Mouse (Mus musculus) brown adipose tissue, adult 24 weeks (tissue): ENCODE measurements around the gene Cuedc1. TPM values are rescaled to one million over a fixed set of nuclear protein-coding genes. Genes with fewer than 3 reads are reported as not detected.

Experiments used
- H3K27ac ChIP-seq: fragments of 200-500 bp; replicated peaks from 2 replicates; pipeline ENCODE4 v1.5.1; 2012; ENCODE audit warnings: low read depth, mild to moderate bottlenecking, low read length
- H3K4me1 ChIP-seq: fragments of 200-500 bp; 2 replicates; pipeline ENCODE4 v1.6.1; 2012; ENCODE audit warnings: low read length, mixed read lengths; ENCODE audit not compliant: control insufficient read depth, insufficient read depth, insufficient read length
- H3K4me3 ChIP-seq: fragments of 200-500 bp; 2 replicates; pipeline ENCODE4 v1.5.1; 2012; ENCODE audit warnings: low read depth, mild to moderate bottlenecking, low read length, moderate library complexity; ENCODE audit not compliant: insufficient read depth
- polyA plus RNA-seq: library from polyadenylated mRNA; stranded (reverse); fragments of >200 nt; gene quantifications from 2 replicates; pipeline ENCODE4 v1.2.4, GENCODE M21; 2012; ENCODE audit not compliant: missing spikeins, insufficient read depth, insufficient read length

Cuedc1 gene
- polyA plus RNA-seq, 1 experiment, result 7.3 TPM

DNA sequence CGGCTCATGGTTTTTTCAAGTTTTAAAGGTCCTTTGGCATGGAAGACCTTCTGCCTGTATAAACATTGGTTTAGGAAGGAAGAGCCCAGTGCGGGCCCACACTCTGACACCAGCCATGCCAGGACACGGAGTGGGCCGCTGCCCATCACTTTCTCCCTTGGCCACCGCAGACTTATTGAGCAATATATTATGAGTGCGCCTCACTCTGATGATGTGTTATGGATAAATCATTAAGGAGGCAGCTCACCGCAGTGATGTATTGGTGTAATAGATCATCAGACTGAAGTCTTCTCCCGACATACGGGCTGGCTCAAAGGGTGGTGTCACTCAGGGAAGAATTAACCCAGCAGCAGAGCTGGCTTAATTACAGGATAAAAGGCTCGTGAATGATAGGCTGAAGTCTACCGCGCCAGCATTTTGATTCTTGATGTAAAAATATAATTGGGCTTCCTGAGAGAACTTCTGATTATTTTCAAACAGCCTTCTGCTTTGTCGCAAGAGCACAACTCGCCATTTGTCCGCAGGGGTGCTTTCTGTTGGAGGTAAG, 124.1 kb downstream of the Cuedc1 start:
- H3K4me1 ChIP-seq, result no peaks in the 10 kb centered on the region
- no peak overlapping the region for H3K27ac ChIP-seq

DNA sequence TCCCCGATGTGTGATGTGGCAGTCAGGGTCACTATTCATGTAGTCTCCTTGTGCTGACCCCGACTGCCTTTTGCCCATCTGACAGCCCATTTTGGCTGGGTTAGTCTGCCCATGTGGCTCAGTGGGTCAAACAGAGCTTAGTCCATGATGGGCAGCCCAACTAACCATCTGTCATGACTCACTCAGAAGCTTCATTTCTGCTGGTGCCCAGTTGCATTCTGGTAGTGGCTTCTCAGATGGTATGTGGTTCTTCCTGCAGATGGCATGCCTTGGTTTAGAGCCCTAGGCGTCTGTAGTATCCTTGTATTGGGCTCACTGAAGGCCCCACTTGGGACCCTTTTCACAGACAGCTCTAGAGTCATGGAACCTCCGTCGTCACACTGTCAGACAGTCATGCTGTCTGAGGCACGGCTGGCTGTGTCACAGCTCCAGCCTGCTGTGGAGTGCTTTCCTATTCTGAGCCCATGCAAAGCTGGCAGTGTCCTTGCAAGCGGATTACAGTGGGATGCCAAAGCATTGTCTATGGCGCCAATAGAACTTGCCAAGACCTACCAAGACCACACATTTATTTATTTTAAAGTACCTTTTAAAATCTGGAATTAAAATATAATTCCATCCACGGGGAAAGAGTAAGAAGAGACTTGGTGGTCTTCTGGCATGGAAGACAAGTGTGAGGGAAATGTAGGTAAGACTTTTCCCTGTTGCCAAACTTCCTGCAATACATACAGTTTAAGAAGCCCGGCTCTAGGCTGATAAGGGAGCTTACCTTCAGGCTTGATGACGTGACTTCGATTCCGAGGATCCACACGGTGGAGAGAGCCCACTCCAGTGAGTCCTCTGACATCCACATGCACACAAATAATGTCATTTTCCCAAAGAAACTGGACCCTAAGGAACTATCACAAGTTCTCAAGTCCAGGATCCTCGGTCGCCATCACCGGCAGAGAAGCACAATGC, 129.4 kb downstream of the Cuedc1 start:
- Histone ChIP-seq H3K27ac (no peak overlapping the region), H3K4me1 (no peaks in the 10 kb centered on the region), H3K4me3 (no peak overlapping the region)

More for the DNA sequence above, 124.1 kb downstream of the Cuedc1 start:
- H3K4me3 ChIP-seq, result no peak overlapping the region

DNA sequence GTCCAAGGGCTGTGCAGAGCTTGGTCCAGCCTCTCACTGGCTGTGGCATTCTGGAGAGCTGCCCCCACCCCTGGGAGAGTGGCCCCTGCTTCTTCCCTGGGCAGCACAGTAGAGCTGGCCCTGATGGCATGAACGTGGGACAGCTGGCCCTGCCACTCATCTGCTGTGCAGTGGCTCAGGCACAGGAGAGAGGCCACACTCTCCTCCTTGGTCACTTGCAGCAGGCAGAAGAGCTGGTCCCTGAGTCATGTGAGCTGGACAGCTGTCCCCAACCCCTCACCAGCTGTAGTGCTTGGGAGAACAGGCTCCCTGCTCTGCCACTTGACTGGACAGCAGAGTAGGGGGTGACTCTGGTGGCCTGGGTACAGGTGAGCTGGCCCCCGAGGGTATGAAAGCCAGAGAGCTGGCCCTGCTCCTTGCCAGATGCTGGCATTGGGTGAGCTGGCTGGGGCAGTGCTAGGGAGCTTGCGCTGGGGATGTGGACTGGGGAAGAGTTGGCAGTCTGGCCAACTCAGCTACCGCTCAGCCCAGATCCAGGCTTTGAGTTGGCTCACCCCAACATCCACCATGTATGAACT, 133.4 kb downstream of the Cuedc1 start:
- Histone ChIP-seq H3K4me3 (no peak overlapping the region), H3K4me1 (peaks cover 12% of the 10 kb centered on the region), H3K27ac (no peak overlapping the region)

DNA sequence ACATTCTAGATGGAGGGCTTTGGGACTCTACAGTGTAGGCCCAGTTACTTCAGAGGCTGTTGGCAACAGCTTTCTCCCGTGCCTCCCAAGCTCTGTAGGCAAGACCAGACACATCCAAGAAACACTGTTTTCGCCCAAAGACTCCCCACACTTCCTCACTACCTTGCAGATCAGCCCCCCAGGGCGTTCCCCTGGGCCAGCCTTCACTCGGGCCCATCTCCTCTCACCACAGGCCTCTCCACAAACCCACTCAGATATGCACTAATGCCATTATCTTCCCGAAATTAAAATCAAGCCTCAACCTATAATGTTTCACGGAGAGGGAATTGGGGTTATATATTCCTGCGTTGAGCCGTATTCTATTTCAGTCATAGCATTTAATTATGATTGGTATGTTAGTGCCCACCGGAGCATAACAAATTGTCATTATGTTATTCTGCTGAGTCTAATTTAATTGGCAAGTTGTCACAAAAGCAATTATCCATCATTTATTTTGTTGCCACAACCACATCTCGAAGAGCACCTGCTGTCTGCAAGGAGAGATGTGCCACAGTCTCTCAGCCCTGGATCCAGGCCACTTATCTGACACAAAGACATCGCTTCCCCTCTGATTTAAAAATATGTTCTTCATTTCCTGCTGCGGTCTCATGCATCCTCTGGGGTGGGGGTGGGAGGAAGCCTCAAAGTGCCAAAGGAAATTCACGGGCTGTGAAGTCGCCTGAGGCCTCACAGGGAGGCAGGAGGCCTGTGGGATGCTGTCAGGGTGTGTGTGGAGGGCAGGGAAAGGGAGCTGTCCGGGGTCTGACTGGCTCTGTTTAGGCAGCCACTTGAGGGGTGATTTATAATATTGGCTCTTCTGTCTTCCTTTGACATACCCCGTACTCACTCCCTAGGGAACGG, 135.9 kb downstream of the Cuedc1 start:
- H3K27ac ChIP-seq, result peak overlapping the region; percentile 77
- H3K4me1 ChIP-seq, result peaks cover 12% of the 10 kb centered on the region
- peak overlapping the region; percentile 36 for H3K4me3 ChIP-seq

DNA sequence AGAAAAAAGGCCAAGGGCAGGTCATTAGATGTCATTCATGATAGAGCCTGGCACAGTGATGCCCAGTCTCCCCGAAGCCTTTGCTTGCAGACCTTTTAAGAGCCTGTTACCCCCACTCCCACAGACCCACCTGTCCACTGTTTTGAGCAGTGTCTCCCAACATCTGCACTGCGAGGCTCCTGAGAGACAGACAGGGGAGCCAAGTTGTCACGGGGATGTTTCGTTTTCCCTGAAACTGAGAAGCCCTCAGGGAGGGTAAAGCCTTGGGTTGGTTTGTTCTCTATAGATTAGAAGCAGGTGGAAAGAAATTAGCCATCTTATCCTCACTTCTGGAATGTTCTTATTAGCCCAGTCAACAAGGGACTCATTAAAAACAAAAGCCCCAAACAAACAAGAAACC, 136.9 kb downstream of the Cuedc1 start:
- Histone ChIP-seq H3K4me1 (peaks cover 12% of the 10 kb centered on the region), H3K27ac (peak overlapping the region; percentile 73), H3K4me3 (peak overlapping the region; percentile 42)

DNA sequence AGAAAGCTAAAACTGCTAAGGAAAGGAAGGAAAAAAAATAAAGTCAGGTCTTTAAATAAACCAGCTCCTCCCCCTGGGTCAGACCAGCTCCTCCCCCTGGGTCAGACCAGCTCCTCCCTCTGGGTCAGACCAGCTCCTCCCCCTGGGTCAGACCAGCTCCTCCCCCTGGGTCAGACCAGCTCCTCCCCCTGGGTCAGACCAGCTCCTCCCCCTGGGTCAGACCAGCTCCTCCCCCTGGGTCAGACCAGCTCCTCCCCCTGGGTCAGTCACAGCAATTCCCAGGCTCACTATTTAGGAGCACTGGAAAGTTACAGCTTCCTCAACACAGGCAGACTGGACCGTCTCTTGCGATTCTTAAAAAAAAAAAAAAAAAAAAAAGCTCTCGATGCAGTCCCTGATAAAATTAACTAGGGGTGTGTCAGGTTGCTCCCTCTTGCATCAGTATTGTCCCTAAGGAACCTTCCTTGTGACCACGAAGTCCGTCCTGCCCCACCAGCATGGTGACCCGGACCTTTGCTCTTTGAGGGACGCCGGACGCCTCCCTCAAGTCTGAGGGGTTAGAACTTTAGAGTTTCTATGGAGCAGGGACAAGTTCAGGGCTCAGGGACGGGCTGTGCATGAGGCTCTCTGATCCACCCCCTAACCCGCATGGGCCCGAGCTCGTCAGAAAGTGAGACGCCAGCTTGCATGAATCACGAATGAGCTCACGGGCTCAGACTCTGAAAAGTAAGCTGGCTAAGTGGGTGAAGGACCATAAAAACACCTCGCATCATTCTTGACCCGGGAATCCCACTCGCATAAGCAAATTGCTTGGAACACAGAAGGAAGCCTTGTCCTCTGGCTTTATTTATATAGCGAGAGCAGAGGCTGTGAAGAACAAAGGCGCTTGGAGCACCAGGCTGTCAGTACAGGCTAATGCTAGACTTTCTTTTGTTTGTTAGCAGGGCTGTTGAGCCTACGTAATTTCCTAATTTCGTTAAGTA, 137.7 kb downstream of the Cuedc1 start:
- Histone ChIP-seq H3K4me1 (peaks cover 12% of the 10 kb centered on the region), H3K4me3 (peak overlapping the region; percentile 66), H3K27ac (peak overlapping the region; percentile 96)

DNA sequence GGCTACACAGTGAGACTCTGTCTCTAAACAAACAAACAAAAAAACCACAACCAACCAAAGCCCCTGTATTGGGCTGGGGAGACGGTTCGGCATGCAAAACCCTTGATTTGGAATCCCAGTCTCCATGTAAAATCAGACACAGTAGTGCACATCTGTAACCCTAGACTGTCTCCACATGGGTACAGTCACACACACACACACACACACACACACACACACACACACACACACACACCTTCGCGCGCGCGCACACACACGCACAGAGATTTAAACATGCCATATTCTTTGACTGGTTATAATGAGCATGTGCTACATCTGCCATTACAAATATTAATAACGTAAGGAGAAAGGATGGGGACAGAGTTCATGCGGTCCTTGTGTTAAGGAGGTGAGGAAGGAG, 142.4 kb downstream of the Cuedc1 start:
- H3K4me1 ChIP-seq, result no peaks in the 10 kb centered on the region
- H3K27ac ChIP-seq, result peak overlapping the region; percentile 39; the same call in 1 of the 2 replicates
- H3K4me3 ChIP-seq, result no peak overlapping the region

DNA sequence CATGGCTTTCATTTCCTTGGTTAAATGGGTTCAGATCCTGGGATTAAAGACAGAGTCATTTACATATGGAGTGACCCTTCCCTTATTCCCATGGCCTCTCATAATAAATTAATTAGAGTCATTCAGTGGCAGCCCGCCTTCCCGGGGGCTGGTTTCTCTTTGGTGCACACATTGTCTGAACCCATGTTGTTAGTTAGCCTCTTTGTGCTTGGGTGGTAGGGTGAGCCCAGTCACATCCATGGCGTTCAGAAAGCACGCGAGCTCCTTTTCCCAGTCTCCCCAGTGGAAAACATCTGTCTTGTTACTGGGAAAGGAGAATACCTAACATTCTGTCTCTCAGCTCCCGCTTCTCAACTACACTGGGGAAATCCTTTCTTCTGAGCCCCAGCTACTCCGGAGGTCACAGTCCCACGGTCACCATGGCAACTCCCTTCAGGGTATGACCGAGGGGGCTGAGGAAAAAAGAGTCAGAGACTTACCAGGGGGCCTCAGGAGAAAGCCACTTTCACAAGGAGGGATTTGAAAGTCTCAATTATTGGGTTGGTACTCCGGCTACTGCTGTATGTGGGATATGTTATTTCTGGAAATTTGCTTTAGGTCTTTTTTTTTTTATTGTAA, 143.0 kb downstream of the Cuedc1 start:
- Histone ChIP-seq H3K4me1 (no peaks in the 10 kb centered on the region), H3K27ac (peak overlapping the region; percentile 39; the same call in 1 of the 2 replicates), H3K4me3 (no peak overlapping the region)

DNA sequence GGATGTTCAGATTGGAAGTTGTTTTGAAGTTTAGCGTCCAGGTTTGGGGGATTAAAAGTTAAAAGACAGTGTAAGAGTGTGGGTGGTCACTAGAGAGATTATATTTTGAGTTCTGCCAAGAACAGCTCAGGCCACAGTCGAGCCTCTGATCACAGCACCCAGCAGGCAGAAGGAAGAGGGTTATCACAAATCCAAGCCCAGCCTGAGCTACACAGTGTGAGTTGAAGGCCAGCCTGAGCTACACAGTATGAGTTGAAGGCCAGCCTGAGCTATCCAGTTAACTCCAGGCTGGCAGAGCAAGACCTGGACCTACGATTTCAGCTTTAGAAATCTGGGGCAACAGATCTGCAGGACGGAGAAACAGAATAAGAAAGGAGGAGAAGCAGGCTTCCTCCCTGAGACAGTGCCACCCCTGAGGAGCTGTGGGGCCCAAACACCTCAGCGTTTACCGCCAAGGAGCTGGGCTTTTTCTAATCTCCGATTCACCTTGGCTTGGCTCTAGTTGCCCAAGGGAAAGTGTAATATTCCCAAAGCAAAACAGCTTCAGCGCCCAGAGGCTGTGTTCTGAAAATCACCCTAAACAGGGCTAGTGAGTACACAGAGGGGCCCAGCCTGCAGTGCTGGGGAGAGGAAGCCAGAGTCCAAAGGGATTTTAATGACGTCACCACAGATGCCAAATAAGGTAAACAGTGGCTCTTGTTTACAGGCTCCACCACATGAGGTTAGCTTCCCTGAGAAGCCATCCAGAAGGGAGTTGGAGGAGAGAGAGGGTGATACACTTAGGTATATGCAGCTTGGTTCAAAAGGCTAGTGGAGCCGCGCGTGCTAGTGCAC, 143.8 kb downstream of the Cuedc1 start:
- H3K27ac ChIP-seq, result peak overlapping the region; percentile 57

More for the DNA sequence above, 143.8 kb downstream of the Cuedc1 start:
- Histone ChIP-seq H3K4me3 (no peak overlapping the region), H3K4me1 (no peaks in the 10 kb centered on the region)

Other genes with a start within 250 kb of the Cuedc1 start
- 1.8 and 3.1 TPM in 2 replicates for gene Mks1, start 244.8 kb upstream of the Cuedc1 start, polyA plus RNA-seq
- gene Epx, start 222.5 kb upstream of the Cuedc1 start, polyA plus RNA-seq, result not detected in 2 replicates
- not detected in 2 replicates for gene Olfr462, start 205.8 kb upstream of the Cuedc1 start, polyA plus RNA-seq
- gene Olfr463, start 200.7 kb upstream of the Cuedc1 start, polyA plus RNA-seq, result not detected in 2 replicates
- not detected in 2 replicates for gene Olfr464, start 177.1 kb upstream of the Cuedc1 start, polyA plus RNA-seq
- 152 and 166 TPM in 2 replicates for gene Dynll2, start 110.5 kb upstream of the Cuedc1 start, polyA plus RNA-seq
- 52.3 and 109 TPM in 2 replicates for gene Srsf1, start 50.7 kb upstream of the Cuedc1 start, polyA plus RNA-seq
- 17.3 and 19.7 TPM in 2 replicates for gene Vezf1, start 29.8 kb upstream of the Cuedc1 start, polyA plus RNA-seq
- gene Mrps23, start 106.3 kb downstream of the Cuedc1 start, polyA plus RNA-seq, result 150 and 192 TPM in 2 replicates
- gene Ccdc182, start 196.0 kb downstream of the Cuedc1 start, polyA plus RNA-seq, result not detected in 2 replicates